Mouse (Mus musculus): ENCODE results near the gene Rab5a. TPM values are rescaled to one million over a fixed set of nuclear protein-coding genes. Genes with fewer than 3 reads are reported as not detected.
"Not testable (repeated sequence)": the region's sequence is repeated elsewhere in the genome, so short reads cannot be mapped to it uniquely, and the experiment has no call there.

The Rab5a gene
- polyA plus RNA-seq, 1 experiment from 2014 or later = 59.9 TPM

DNA sequence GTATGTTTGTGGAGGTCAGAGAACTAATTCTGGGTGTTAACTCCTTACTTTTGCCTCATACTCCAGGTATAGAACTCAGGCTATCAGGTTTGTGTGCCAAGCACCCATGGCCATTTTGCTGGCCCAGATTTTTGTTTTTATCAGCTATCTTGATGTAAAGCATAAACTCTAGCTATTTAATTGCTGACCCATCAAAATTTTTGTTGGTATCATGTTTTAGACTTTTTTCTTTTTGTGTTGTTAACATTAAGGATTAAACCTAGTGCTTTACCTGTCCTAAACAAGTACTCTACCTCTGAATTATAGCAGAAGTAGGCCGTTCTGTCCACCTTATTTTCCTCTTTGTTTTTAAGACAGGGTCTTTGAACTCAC is 10.0 kb downstream of the Rab5a start:
- H3K4me3 ChIP-seq = no peak overlapping the region
- no peaks in the 10 kb centered on the region for H3K27me3 ChIP-seq (replicated peaks; ENCODE audit: low read depth, poor library complexity, severe bottlenecking)
- H3K27ac ChIP-seq (replicated peaks) = no peak overlapping the region
- 95% methylated on average over 1 of the region's 1 CpGs for WGBS
- no peak for DNase-seq (ENCODE audit: low spot score)
- H3K9me3 ChIP-seq = no peaks in the 10 kb centered on the region
- peaks cover 90% of the 10 kb centered on the region for H3K36me3 ChIP-seq (replicated peaks)
- no peaks in the 10 kb centered on the region for H3K4me1 ChIP-seq

DNA sequence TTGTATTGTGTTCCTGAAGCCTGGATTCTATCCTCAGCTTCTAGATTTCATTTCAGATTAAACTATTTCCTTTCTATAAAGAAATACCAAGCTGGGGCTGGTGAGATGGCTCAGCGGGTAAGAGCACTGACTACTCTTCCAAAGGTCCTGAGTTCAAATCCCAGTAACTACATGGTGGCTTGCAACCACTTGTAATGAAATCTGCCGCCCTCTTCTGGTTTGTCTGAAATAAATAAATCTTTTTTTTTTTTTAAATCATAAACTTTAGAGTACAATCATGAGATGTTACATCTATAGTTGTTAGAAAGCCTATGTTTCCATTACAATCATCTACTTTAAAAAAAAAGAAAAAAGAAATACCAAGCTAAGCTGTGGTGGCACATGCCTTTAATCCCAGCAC is 23.9 kb downstream of the Rab5a start:
- Histone ChIP-seq H3K4me1 (no peaks in the 10 kb centered on the region), H3K9me3 (no peaks in the 10 kb centered on the region), H3K4me3 (no peak overlapping the region), H3K27ac (replicated peaks) (no peak overlapping the region), H3K36me3 (replicated peaks) (peaks cover 83% of the 10 kb centered on the region), H3K27me3 (replicated peaks; ENCODE audit: low read depth, poor library complexity, severe bottlenecking) (no peaks in the 10 kb centered on the region)
- WGBS = 90% methylated on average over 2 of the region's 2 CpGs
- no peak for DNase-seq (ENCODE audit: low spot score)

DNA sequence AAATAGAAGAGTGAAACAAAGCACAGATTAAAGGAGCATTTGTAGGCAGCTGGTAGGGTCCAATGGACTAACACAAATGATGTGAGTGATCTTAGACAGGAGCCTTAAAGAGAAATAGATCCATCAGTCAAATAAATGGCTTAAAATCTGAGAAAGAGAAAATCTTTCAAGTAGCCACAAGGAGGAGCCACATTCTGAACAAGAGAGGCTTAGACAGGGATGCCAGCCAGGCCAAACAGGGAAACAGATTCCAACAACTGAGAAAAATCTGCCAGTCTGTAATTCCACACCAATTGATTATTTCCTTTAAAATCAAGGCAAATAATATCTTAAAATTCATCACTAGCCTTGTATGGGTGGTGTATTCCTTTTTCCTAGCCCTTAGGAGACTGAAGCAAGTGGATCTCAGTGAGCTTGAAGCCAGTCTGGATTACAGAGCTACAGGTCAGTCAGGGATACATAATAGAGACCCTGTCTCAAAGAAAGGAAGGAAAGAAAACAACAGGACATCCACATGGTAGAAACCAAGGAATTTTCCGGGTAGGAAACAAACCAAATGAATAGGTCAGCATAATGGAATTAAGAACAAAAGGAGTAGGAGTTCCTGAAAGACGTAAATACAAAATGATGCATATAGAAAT is 33.4 kb downstream of the Rab5a start:
- H3K4me3 ChIP-seq = no peak overlapping the region
- no peaks in the 10 kb centered on the region for H3K27me3 ChIP-seq (replicated peaks; ENCODE audit: low read depth, poor library complexity, severe bottlenecking)
- no peak for DNase-seq (ENCODE audit: low spot score)
- H3K27ac ChIP-seq (replicated peaks) = no peak overlapping the region
- WGBS = 81% methylated on average over 2 of the region's 2 CpGs
- peaks cover 11% of the 10 kb centered on the region; the same call in 1 of the 2 replicates for H3K4me1 ChIP-seq
- H3K9me3 ChIP-seq = no peaks in the 10 kb centered on the region
- peaks cover 16% of the 10 kb centered on the region for H3K36me3 ChIP-seq (replicated peaks)

DNA sequence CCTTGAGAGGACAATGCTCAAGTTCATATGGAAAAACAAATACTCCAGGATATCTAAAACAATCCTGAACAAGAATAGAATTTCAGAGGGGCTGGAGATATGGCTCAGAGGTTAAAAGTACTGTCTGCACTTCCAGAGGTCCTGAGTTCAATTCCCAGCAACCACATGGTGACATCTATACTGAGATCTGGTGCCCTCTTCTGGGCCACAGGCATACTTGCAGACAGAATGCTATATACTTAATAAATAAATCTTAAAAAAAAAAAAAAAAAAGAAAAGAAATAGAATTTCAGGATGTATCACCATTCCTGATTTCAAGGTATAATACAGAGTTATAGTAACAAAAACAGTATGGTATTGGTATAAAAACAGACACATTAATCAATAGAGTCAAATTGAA is 40.3 kb downstream of the Rab5a start:
- Histone ChIP-seq H3K4me3 (no peak overlapping the region), H3K4me1 (no peaks in the 10 kb centered on the region), H3K27ac (replicated peaks) (no peak overlapping the region), H3K36me3 (replicated peaks) (peaks cover 16% of the 10 kb centered on the region), H3K9me3 (no peaks in the 10 kb centered on the region), H3K27me3 (replicated peaks; ENCODE audit: low read depth, poor library complexity, severe bottlenecking) (no peaks in the 10 kb centered on the region)
- no peak for DNase-seq (ENCODE audit: low spot score)

DNA sequence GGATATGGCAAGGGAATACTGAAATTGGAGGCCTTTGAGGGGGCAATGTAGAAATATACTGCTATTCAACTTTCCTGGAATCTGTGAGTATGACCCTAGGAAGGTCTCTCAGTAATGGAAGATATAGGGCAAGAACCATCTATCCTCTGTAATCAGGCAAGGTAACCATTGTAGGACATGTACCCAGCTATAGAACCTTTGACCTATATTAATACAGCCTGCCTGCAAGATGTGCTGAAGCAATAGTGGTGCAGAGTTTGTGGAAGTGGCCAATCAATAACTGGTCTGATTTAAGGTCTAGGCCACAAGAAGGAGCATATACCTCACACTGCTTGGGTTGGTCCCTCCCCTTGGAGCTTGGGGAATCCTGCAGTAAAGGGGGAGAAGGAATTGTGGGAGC is 41.5 kb downstream of the Rab5a start:
- Histone ChIP-seq H3K9me3 (no peaks in the 10 kb centered on the region), H3K27ac (replicated peaks) (no peak overlapping the region), H3K4me3 (no peak overlapping the region), H3K36me3 (replicated peaks) (peaks cover 7% of the 10 kb centered on the region), H3K4me1 (no peaks in the 10 kb centered on the region), H3K27me3 (replicated peaks; ENCODE audit: low read depth, poor library complexity, severe bottlenecking) (no peaks in the 10 kb centered on the region)
- DNase-seq (ENCODE audit: low spot score) = no peak

DNA sequence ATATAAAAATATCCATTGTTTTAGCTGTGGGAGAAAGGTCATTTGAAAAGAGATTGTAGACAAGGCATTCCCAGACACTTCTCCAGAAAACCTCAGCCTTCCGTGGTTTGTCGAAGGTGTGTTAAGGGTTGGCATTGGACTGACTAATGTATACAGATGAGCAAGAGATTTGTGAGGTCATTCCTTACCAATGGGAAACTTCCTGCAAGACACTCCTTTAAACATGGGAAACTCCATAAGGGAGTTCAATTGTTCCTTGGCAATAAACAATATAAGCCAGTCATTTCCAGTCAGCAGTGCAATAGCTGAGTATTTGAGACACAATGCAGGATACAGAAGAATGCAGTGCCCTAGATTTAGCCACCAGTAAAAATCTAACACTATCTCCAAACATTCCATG is 49.0 kb downstream of the Rab5a start:
- no peak for DNase-seq (ENCODE audit: low spot score)
- Histone ChIP-seq H3K9me3 (no peaks in the 10 kb centered on the region), H3K27ac (replicated peaks) (no peak overlapping the region), H3K27me3 (replicated peaks; ENCODE audit: low read depth, poor library complexity, severe bottlenecking) (no peaks in the 10 kb centered on the region), H3K4me3 (no peak overlapping the region), H3K36me3 (replicated peaks) (no peaks in the 10 kb centered on the region), H3K4me1 (no peaks in the 10 kb centered on the region)
- WGBS = 94% methylated on average over 2 of the region's 2 CpGs

DNA sequence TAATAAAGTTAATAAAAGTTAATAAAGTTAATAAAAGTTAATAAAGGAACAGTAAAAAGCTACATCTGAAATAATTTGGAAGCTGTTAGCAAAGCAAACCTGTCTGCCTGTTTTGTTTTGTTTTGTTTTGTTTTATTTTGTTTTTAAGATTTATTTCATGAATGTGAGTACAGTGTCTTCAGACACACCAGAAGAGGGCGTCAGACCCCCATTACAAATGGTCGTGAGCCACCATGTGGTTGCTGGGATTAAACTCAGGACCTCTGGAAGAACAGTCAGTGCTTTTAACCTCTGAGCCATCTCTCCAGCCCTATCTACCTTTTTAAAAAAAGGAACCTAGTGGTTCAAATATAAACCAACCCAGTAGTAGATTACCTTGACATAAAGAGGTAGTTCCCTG is 52.1 kb downstream of the Rab5a start:
- H3K27me3 ChIP-seq (replicated peaks; ENCODE audit: low read depth, poor library complexity, severe bottlenecking) = no peaks in the 10 kb centered on the region
- 55% methylated on average over 2 of the region's 2 CpGs for WGBS
- no peak overlapping the region for H3K27ac ChIP-seq (replicated peaks)
- DNase-seq (ENCODE audit: low spot score) = no peak
- H3K4me1 ChIP-seq = no peaks in the 10 kb centered on the region
- no peak overlapping the region for H3K4me3 ChIP-seq
- H3K9me3 ChIP-seq = no peaks in the 10 kb centered on the region
- H3K36me3 ChIP-seq (replicated peaks) = no peaks in the 10 kb centered on the region

DNA sequence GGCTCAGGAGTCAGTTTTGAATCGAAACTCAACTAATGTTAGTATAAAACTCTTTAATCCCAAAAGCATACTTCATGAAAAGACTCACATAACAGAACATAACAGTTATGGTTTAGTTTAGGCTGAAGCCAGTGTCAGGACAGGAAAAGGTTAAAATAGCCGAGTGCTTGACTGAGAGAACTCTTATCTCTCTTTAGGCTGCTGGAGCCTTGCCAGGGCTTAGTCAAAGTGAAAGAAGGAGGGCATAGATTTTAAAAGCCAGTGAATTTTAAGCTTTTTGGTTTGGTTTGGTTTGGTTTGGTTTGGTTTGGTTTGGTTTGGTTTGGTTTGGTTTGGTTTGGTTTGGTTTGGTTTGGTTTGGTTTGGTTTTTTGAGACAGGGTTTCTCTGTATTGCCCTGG is 53.4 kb downstream of the Rab5a start:
- H3K4me3 ChIP-seq = no peak overlapping the region

DNA sequence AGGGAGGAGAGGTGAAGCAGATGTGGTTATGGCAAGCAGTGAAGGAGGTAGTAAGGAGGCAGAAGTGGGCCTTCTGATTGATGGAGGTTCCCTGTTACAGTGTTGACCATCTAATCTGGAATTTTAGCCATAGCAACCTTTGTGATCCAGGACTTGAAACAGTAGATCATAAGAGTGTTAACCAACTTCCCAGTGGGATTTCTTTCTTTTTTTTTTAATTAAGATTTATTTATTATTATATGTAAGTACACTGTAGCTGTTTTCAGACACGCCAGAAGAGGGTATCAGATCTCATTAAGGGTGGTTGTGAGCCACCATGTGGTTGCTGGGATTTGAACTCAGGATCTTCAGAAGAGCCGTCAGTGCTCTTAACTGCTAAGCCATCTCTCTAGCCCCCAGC is 60.3 kb downstream of the Rab5a start, which contains the start of gene Pp2d1:
Gene Pp2d1, minus strand, starts transcription at position 101 of the 400 bp plus-strand sequence.
- not testable (repeated sequence) for H3K36me3 ChIP-seq (replicated peaks); H3K4me3 ChIP-seq; H3K4me1 ChIP-seq; H3K27me3 ChIP-seq (replicated peaks; ENCODE audit: low read depth, poor library complexity, severe bottlenecking); H3K9me3 ChIP-seq; DNase-seq (ENCODE audit: low spot score); H3K27ac ChIP-seq (replicated peaks)
- 83% methylated on average over 2 of the region's 2 CpGs for WGBS

More for the DNA sequence above, 53.4 kb downstream of the Rab5a start:
- H3K27me3 ChIP-seq (replicated peaks; ENCODE audit: low read depth, poor library complexity, severe bottlenecking) = no peaks in the 10 kb centered on the region
- DNase-seq (ENCODE audit: low spot score) = no peak
- H3K4me1 ChIP-seq = no peaks in the 10 kb centered on the region
- no peaks in the 10 kb centered on the region for H3K36me3 ChIP-seq (replicated peaks)
- H3K9me3 ChIP-seq = no peaks in the 10 kb centered on the region
- WGBS = 85% methylated on average over 2 of the region's 2 CpGs
- H3K27ac ChIP-seq (replicated peaks) = no peak overlapping the region

DNA sequence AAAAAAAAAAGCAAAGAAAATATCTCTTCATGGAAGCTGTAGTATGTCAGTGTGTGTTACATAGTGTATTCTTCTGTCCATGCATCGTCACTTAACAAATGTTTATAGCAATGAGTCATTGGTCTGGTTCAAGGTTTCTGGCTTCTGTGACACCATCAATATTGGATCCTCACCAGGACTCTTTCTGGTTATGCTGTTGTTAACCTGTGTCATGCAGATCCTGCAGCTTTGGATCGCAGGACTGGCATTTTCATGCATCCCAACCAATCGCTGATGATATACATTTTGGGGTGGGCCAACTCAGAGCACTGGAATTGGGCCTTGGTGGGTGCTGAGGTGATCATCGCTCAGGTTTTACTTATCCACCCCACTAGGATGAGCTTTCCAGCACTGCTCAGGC is 63.5 kb downstream of the Rab5a start:
- Histone ChIP-seq H3K4me1 (no peaks in the 10 kb centered on the region), H3K9me3 (no peaks in the 10 kb centered on the region), H3K27me3 (replicated peaks; ENCODE audit: low read depth, poor library complexity, severe bottlenecking) (no peaks in the 10 kb centered on the region), H3K27ac (replicated peaks) (no peak overlapping the region), H3K4me3 (no peak overlapping the region), H3K36me3 (replicated peaks) (no peaks in the 10 kb centered on the region)
- WGBS = 95% methylated on average over 4 of the region's 4 CpGs
- DNase-seq (ENCODE audit: low spot score) = no peak

DNA sequence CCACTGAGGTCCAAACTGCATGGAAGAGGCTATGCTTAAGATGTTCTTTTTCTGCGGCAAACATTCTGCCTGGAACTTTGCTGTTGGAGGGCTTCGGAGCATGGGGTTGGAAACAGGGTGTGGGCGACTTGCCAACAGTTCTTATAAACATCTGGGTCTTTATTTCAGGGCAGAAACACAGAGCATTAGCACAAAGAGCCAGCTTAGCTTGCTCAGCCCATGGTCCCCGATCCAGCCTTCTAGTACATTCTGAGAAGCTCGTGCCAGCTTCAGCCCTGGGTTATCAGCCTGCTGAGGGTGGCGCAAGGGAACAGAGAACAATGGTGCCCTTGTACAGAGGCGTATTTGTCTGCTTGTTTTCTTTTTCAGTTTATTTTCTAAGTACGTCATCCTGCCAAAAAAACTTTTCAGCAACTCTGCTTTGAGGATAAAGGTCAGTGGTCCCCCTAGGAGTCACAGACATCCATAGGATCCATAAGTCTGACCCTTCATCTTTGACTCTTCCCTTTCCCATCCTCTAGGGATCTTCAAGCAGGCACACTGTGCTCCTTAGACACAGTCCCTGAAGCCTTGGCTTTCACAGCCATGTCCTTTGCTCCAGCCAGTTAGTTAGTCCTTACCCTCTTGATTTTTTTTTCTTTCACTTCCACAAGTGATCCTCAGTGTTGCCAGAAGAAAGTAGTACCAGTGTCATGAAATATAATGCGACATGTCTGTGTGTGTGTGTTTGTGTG is 64.7 kb downstream of the Rab5a start:
- H3K4me1 ChIP-seq = no peaks in the 10 kb centered on the region
- no peak overlapping the region for H3K4me3 ChIP-seq
- 73% methylated on average over 9 of the region's 9 CpGs for WGBS
- no peaks in the 10 kb centered on the region for H3K9me3 ChIP-seq
- no peak overlapping the region for H3K27ac ChIP-seq (replicated peaks)
- no peaks in the 10 kb centered on the region for H3K27me3 ChIP-seq (replicated peaks; ENCODE audit: low read depth, poor library complexity, severe bottlenecking)
- DNase-seq (ENCODE audit: low spot score) = no peak
- H3K36me3 ChIP-seq (replicated peaks) = no peaks in the 10 kb centered on the region

DNA sequence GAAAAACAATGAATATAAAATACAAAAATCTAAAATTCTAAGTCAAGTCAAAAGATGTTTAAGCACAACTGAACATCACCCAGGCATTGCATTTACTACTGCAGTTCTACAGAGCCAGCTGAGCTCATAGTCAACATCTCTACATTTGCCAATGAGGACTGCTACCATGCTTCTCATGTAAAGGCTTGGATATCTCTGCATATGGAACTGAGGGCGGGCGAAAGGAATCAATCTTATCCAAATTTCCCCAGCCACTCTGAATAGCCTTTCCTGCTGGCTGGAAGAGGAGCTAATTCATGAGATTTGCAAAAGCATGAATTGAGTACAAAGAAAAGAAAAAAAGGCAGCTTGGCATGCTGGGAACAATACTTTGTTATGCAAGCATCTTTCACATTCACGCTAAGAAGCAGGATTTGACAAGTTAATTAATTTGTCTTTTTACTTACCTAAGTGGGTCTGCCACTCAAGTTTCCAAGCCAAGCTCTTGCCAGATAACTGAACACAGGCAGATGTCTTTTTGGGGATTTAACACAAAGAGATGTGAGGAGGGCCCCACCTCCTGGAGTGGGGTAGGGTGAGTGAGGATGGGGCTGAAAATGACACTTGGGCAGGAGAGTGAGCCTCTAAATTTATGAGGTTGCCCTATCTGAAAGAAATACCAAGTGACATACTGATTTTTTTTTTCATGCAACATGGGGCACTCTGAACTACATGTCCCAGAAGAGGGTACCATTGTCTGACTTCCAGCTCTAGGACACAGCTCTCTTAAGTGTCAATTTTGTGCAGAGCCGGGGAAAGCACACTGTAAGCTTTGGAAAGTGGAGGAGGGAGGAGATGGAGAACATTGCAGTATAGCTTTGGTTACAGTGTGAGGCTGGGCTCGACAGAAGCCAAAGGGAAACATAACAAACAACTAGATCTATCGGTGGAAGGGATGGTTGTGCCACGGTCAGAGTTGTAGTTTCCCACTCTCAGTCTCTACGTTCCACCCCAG is 72.6 kb downstream of the Rab5a start:
- DNase-seq (ENCODE audit: low spot score) = no peak
- no peak overlapping the region for H3K27ac ChIP-seq (replicated peaks)

More for the DNA sequence above, 72.6 kb downstream of the Rab5a start:
- no peaks in the 10 kb centered on the region for H3K27me3 ChIP-seq (replicated peaks; ENCODE audit: low read depth, poor library complexity, severe bottlenecking)
- H3K4me3 ChIP-seq = no peak overlapping the region
- no peaks in the 10 kb centered on the region for H3K9me3 ChIP-seq
- 63% methylated on average over 8 of the region's 8 CpGs for WGBS
- H3K4me1 ChIP-seq = no peaks in the 10 kb centered on the region
- H3K36me3 ChIP-seq (replicated peaks) = no peaks in the 10 kb centered on the region
